ENCODE assay signal across 11 mouse cellular contexts in genomic region chr1:82199918-82200317, GRCm38 (mm10). TPM values are rescaled to one million over a fixed set of nuclear protein-coding genes. Genes with fewer than 3 reads are reported as not detected.
DNase-seq lines count a peak whose midpoint lies in the region; ATAC-seq lines count a peak whose summit lies in the region.
"Had no signal": no experiment of that assay in that cellular context is flagged by ENCODE, and none has a peak within 500 bp of the region (broad histone marks: within the 10 kb centered on the region; RNA-seq: fewer than 3 reads in every experiment).

No protein-coding gene starts in this region.

- WGBS in embryonic facial prominence, embryonic 12.5 days, result 12% methylated on average over 1 of the region's 1 CpGs
- 38% methylated on average over 1 of the region's 1 CpGs for WGBS in embryonic facial prominence, embryonic 10.5 days
- WGBS in kidney, embryonic 15.5 days, result 17% methylated on average over 1 of the region's 1 CpGs
- 3% methylated on average over 1 of the region's 1 CpGs for WGBS in heart, embryonic 15.5 days

- DNase-seq in embryonic facial prominence, embryonic 10.5 days (ENCODE audit: low spot score), result no peak
- DNase-seq in kidney, adult 8-10 months, result no peak
- DNase-seq in Muller cell, postnatal 12 days (ENCODE audit: inconsistent ontology term), result peak; percentile 53
- no peak for DNase-seq in adrenal gland, adult 8-10 months

- no peak overlapping the region for H3K4me2 ChIP-seq in embryonic facial prominence, embryonic 12.5 days (replicated peaks)
- H3K4me2 ChIP-seq in kidney, embryonic 15.5 days, result no peak overlapping the region
- H3K4me2 ChIP-seq in heart, embryonic 15.5 days, result peak overlapping the region; percentile 45; the same call in 1 of the 2 replicates
- H3K4me2 ChIP-seq: hindbrain, embryonic 13.5 days had no signal

- no peak overlapping the region for H3K9ac ChIP-seq in embryonic facial prominence, embryonic 12.5 days
- no peak overlapping the region for H3K9ac ChIP-seq in kidney, embryonic 15.5 days
- no peak overlapping the region for H3K9ac ChIP-seq in heart, embryonic 15.5 days
- H3K9ac ChIP-seq: hindbrain, embryonic 13.5 days had no signal

- ATAC-seq in embryonic facial prominence, embryonic 12.5 days (ENCODE audit: insufficient number of reproducible peaks, insufficient read depth, low FRiP score, low TSS enrichment), result no peak
- ATAC-seq in kidney, embryonic 15.5 days (replicated peaks; ENCODE audit: low FRiP score), result peak; percentile 55; the same call in 1 of the 2 replicates
- ATAC-seq in heart, embryonic 15.5 days (replicated peaks; ENCODE audit: insufficient number of reproducible peaks, insufficient read depth, low FRiP score, low read depth), result peak; percentile 79
- ATAC-seq in CD4-positive, CD25-positive, alpha-beta regulatory T cell, adult 4 months, result no peak

- no peaks in the 10 kb centered on the region for H3K9me3 ChIP-seq in embryonic facial prominence, embryonic 12.5 days
- H3K9me3 ChIP-seq in embryonic facial prominence, embryonic 10.5 days, result no peaks in the 10 kb centered on the region
- no peaks in the 10 kb centered on the region for H3K9me3 ChIP-seq in kidney, embryonic 15.5 days (replicated peaks)
- H3K9me3 ChIP-seq in heart, embryonic 15.5 days (replicated peaks), result no peaks in the 10 kb centered on the region
- H3K9me3 ChIP-seq: hindbrain, embryonic 13.5 days had no signal

- no peaks in the 10 kb centered on the region for H3K27me3 ChIP-seq in embryonic facial prominence, embryonic 12.5 days
- H3K27me3 ChIP-seq in embryonic facial prominence, embryonic 10.5 days (replicated peaks; ENCODE audit: low read depth, poor library complexity, severe bottlenecking), result no peaks in the 10 kb centered on the region
- H3K27me3 ChIP-seq in kidney, embryonic 15.5 days, result no peaks in the 10 kb centered on the region
- no peaks in the 10 kb centered on the region for H3K27me3 ChIP-seq in heart, embryonic 15.5 days
- H3K27me3 ChIP-seq: hindbrain, embryonic 13.5 days had no signal

- H3K4me1 ChIP-seq in embryonic facial prominence, embryonic 12.5 days, result peaks cover 9% of the 10 kb centered on the region; the same call in 1 of the 2 replicates
- H3K4me1 ChIP-seq in embryonic facial prominence, embryonic 10.5 days, result peaks cover 4% of the 10 kb centered on the region; the same call in 1 of the 2 replicates
- peaks cover 12% of the 10 kb centered on the region; the same call in 1 of the 2 replicates for H3K4me1 ChIP-seq in kidney, embryonic 15.5 days
- H3K4me1 ChIP-seq in heart, embryonic 15.5 days (replicated peaks), result peaks cover 28% of the 10 kb centered on the region
- H3K4me1 ChIP-seq: hindbrain, embryonic 13.5 days had no signal

- 0 out of 2 replicates have a peak overlapping the region, but pooled peaks have one; percentile 18 for H3K27ac ChIP-seq in embryonic facial prominence, embryonic 12.5 days
- H3K27ac ChIP-seq in embryonic facial prominence, embryonic 10.5 days (replicated peaks), result no peak overlapping the region
- H3K27ac ChIP-seq in kidney, embryonic 15.5 days, result peak overlapping the region; percentile 76
- peak overlapping the region; percentile 89 for H3K27ac ChIP-seq in heart, embryonic 15.5 days
- H3K27ac ChIP-seq: hindbrain, embryonic 13.5 days; left cerebral cortex, adult 2 months had no signal

- H3K4me3 ChIP-seq in embryonic facial prominence, embryonic 12.5 days, result no peak overlapping the region
- no peak overlapping the region for H3K4me3 ChIP-seq in embryonic facial prominence, embryonic 10.5 days
- H3K4me3 ChIP-seq in kidney, embryonic 15.5 days (replicated peaks), result no peak overlapping the region
- H3K4me3 ChIP-seq in heart, embryonic 15.5 days, result no peak overlapping the region
- H3K4me3 ChIP-seq: hindbrain, embryonic 13.5 days; left cerebral cortex, adult 2 months had no signal

- H3K36me3 ChIP-seq in embryonic facial prominence, embryonic 12.5 days, result no peaks in the 10 kb centered on the region
- no peaks in the 10 kb centered on the region for H3K36me3 ChIP-seq in embryonic facial prominence, embryonic 10.5 days (replicated peaks)
- H3K36me3 ChIP-seq in kidney, embryonic 15.5 days, result no peaks in the 10 kb centered on the region
- H3K36me3 ChIP-seq in heart, embryonic 15.5 days, result no peaks in the 10 kb centered on the region
- H3K36me3 ChIP-seq: hindbrain, embryonic 13.5 days had no signal

RNA-seq across cellular contexts. Expression of gene Gm9747, which starts 33.0 kb away (rescaled TPM):
- 29.5 and 34.3 TPM in 2 replicates for polyA plus RNA-seq in embryonic facial prominence, embryonic 12.5 days (2016; fragmentation: Nextera tagmentation; extraction: Ambion mirVana)
- polyA plus RNA-seq in embryonic facial prominence, embryonic 10.5 days (2016; fragmentation: Nextera tagmentation; extraction: Ambion mirVana), result 18.7 and 24.9 TPM in 2 replicates
- 11.4 and 11.9 TPM in 2 replicates for polyA plus RNA-seq in kidney, embryonic 15.5 days (2015; fragmentation: Nextera tagmentation; extraction: Ambion mirVana)
- polyA plus RNA-seq in heart, embryonic 15.5 days (2015; fragmentation: Nextera tagmentation; extraction: Ambion mirVana), result 27.1 and 29.3 TPM in 2 replicates
- not detected for total RNA-seq in adrenal gland, adult 8-10 months (2022)
- polyA plus RNA-seq in CD4-positive, CD25-positive, alpha-beta regulatory T cell, adult 4 months (2017; shearing (Covaris generic)), result not detected
- total RNA-seq: left cerebral cortex, adult 2 months; megakaryocyte-erythroid progenitor cell, adult 5-6 weeks had no signal

Comparison
In these comparisons a context has a peak if more than half of its experiments do, and no peak if none do; other contexts are left out.
1. ATAC-seq: peak in kidney, embryonic 15.5 days (single experiment) and heart, embryonic 15.5 days (single experiment); none in embryonic facial prominence, embryonic 12.5 days (single experiment) and CD4-positive, CD25-positive, alpha-beta regulatory T cell, adult 4 months (single experiment).
2. RNA of gene Gm9747, which starts 33.0 kb away (polyA plus RNA-seq): 29.5 to 34.3 TPM in embryonic facial prominence, embryonic 12.5 days, 27.1 to 29.3 TPM in heart, embryonic 15.5 days, 18.7 to 24.9 TPM in embryonic facial prominence, embryonic 10.5 days and 11.4 to 11.9 TPM in kidney, embryonic 15.5 days; not detected in CD4-positive, CD25-positive, alpha-beta regulatory T cell, adult 4 months; every median in the first group is over 10 times any median in the second.